Mouse (Mus musculus) liver, embryonic 12.5 days (tissue): ENCODE results near the gene Mcf2. TPM values are rescaled to one million over a fixed set of nuclear protein-coding genes. Genes with fewer than 3 reads are reported as not detected.
A peak's percentile ranks its signal among the peaks of the same experiment; 100 is the strongest.

ENCODE experiments used
- ATAC-seq: fragments of 200-750 bp; cut with Nextera tagmentation; 2 replicates; pipeline ENCODE4 v1.8.0; 2017; ENCODE audit warnings: moderate number of reproducible peaks, mild to moderate bottlenecking, moderate library complexity
- H3K27ac ChIP-seq: fragments of 300-500 bp; sonication (generic); 2 replicates; pipeline ENCODE4 v1.5.1; 2016; ENCODE audit warnings: mild to moderate bottlenecking
- H3K27me3 ChIP-seq: fragments of 300-500 bp; sonication (generic); replicated peaks from 2 replicates; pipeline ENCODE4 v1.6.1; 2016; ENCODE audit warnings: mild to moderate bottlenecking, moderate library complexity
- H3K36me3 ChIP-seq: fragments of 300-500 bp; sonication (generic); 2 replicates; pipeline ENCODE4 v1.6.1; 2016; ENCODE audit warnings: mild to moderate bottlenecking, moderate library complexity
- H3K4me1 ChIP-seq: fragments of 300-500 bp; sonication (generic); 2 replicates; pipeline ENCODE4 v1.6.1; 2016
- H3K4me2 ChIP-seq: fragments of 300-500 bp; sonication (generic); 2 replicates; pipeline ENCODE4 v1.6.1; 2016; ENCODE audit warnings: mild to moderate bottlenecking, moderate library complexity
- H3K4me3 ChIP-seq: fragments of 300-500 bp; sonication (generic); 2 replicates; pipeline ENCODE4 v1.5.1; 2016; ENCODE audit warnings: mild to moderate bottlenecking, moderate library complexity
- H3K9ac ChIP-seq: fragments of 300-500 bp; sonication (generic); 2 replicates; pipeline ENCODE4 v1.6.1; 2016; ENCODE audit warnings: mild to moderate bottlenecking, moderate library complexity
- H3K9me3 ChIP-seq: fragments of 300-500 bp; sonication (generic); replicated peaks from 2 replicates; pipeline ENCODE4 v1.6.1; 2016; ENCODE audit warnings: mild to moderate bottlenecking, moderate library complexity
- WGBS: fragments of 180-500 bp; shearing (Covaris S2); methylation state at CpG from one replicate; pipeline ENCODE4 v1.1.7; 2016; ENCODE audit not compliant: insufficient replicate concordance; 5-methylcytosine and 5-hydroxymethylcytosine counted together
- polyA plus RNA-seq: library from polyadenylated mRNA; unstranded; fragments of >200 nt; fragmentation: Nextera tagmentation; extraction: Ambion mirVana; gene quantifications from 2 replicates; pipeline ENCODE4 v1.2.1, GENCODE M21; 2016

Mcf2 gene
- 0.04 and 0.13 TPM in 2 replicates for polyA plus RNA-seq

GRCm38 (mm10) chrX:60178744-60179458 lies at the start of gene Mcf2:
TSS of gene Mcf2 (minus strand) at chrX:60179089.
- peak within 1 kb of the TSS; percentile 44 for H3K4me2 ChIP-seq
- no peak for ATAC-seq
- no peak within 1 kb of the TSS for H3K9ac ChIP-seq
- no peaks in the 10 kb centered on the region for H3K4me1 ChIP-seq
- 6% methylated on average over 28 of the region's 28 CpGs for WGBS
- no peaks in the 10 kb centered on the region for H3K36me3 ChIP-seq
- no peak within 1 kb of the TSS for H3K27ac ChIP-seq
- peak within 1 kb of the TSS; percentile 11; the same call in 1 of the 2 replicates for H3K4me3 ChIP-seq
- H3K27me3 ChIP-seq = peaks cover 30% of the 10 kb centered on the region
- H3K9me3 ChIP-seq = no peaks in the 10 kb centered on the region

DNA sequence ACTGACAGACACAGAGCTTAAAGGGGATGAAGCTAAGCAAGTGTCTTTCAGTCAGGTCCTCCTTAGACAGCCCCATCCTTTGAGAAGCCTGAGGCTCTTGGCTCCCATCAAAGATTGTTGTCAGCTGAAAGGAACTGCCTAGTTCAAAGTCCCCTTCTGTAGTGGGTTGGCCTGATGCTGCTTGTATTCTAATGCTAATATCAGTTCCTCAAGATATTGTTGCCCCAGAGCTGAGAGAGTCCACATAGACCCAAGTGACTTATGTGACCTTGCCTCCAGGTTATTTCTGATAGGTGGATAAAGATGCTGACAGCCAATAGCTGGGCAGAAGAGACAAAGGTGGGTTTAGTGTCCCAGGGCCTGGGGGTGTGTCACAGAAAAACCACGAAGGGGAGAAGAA lies 8.8 kb upstream of the Mcf2 start:
- no peaks in the 10 kb centered on the region for H3K9me3 ChIP-seq
- no peak overlapping the region for H3K4me3 ChIP-seq
- H3K27me3 ChIP-seq = no peaks in the 10 kb centered on the region
- no peak overlapping the region for H3K4me2 ChIP-seq
- H3K36me3 ChIP-seq = no peaks in the 10 kb centered on the region
- H3K4me1 ChIP-seq = no peaks in the 10 kb centered on the region
- 22% methylated on average over 1 of the region's 1 CpGs for WGBS
- no peak overlapping the region for H3K27ac ChIP-seq
- no peak for ATAC-seq
- no peak overlapping the region for H3K9ac ChIP-seq

DNA sequence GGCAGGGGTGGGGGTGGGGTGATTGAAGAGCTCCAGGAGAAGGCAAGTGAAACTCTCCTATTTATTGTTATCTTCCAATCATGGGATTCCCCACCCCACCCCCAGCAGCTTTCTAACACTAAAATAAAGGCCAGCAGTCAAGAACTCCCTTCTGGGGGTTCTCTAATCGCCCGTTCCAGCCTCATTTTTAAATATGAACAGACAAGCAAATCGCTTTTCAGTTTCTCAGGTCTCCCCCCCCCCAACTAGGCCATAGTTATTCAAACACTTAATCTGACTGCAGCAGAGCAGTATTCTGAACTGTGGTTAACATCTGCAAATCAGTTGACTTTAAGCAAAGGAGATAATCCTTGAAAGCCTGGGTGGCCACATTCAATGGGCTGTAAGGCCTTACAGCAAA lies 3.7 kb upstream of the Mcf2 start:
- Histone ChIP-seq H3K4me1 (no peaks in the 10 kb centered on the region), H3K9ac (no peak overlapping the region), H3K27ac (no peak overlapping the region), H3K4me3 (no peak overlapping the region), H3K36me3 (no peaks in the 10 kb centered on the region), H3K4me2 (no peak overlapping the region), H3K9me3 (no peaks in the 10 kb centered on the region), H3K27me3 (peaks cover 24% of the 10 kb centered on the region)
- 29% methylated on average over 3 of the region's 3 CpGs for WGBS
- ATAC-seq = no peak

GRCm38 (mm10) chrX:60178025-60178743 lies 705 bp downstream of the Mcf2 start:
- no peaks in the 10 kb centered on the region for H3K4me1 ChIP-seq
- peak overlapping the region; percentile 44 for H3K4me2 ChIP-seq
- no peaks in the 10 kb centered on the region for H3K9me3 ChIP-seq
- peaks cover 30% of the 10 kb centered on the region for H3K27me3 ChIP-seq
- WGBS = 5% methylated on average over 17 of the region's 19 CpGs
- no peak overlapping the region for H3K9ac ChIP-seq
- no peak overlapping the region for H3K27ac ChIP-seq
- ATAC-seq = no peak
- peak overlapping the region; percentile 11; the same call in 1 of the 2 replicates for H3K4me3 ChIP-seq
- H3K36me3 ChIP-seq = no peaks in the 10 kb centered on the region

DNA sequence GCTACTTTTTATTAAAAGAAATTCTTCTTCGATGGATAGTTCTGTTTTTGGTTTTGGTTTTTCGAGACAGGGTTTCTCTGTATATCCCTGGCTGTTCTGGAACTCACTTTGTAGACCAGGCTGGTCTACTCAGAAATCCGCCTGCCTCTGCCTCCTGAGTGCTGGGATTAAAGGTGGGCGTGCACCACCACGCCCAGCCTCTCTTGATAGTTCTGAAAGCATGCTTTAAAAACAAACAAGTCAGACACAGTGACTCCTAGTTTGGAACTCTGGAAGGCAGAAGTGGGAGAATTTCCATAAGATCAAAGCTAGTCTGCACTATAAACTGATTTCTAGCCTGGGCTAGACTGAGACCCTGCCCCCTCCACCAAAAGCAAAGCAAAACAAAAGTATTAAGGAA lies 8.8 kb downstream of the Mcf2 start:
- 65% methylated on average over 5 of the region's 5 CpGs for WGBS
- Histone ChIP-seq H3K4me1 (no peaks in the 10 kb centered on the region), H3K27ac (no peak overlapping the region), H3K4me2 (no peak overlapping the region), H3K27me3 (no peaks in the 10 kb centered on the region), H3K9ac (no peak overlapping the region), H3K36me3 (no peaks in the 10 kb centered on the region), H3K9me3 (no peaks in the 10 kb centered on the region), H3K4me3 (no peak overlapping the region)
- ATAC-seq = no peak

DNA sequence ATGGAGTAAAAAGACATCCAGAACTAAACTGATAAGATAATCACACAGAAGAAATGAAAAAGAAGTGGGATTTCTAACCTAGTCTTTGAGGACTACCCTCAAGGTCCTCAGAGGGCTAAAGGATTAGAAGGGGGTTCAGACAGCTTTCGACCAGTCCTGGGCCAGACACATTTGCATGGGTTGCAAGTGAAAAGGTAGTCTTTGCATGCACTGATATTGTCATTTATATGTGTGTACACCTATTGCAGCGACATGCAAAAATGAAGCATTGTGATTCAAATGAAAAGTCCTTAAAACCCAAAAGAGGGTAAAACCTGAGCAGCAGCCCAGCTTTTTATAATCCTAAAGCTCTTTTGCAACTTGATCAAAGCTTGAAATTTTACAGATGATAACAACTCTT lies 9.4 kb downstream of the Mcf2 start:
- H3K9ac ChIP-seq = no peak overlapping the region
- ATAC-seq = no peak
- no peaks in the 10 kb centered on the region for H3K27me3 ChIP-seq
- H3K4me3 ChIP-seq = no peak overlapping the region
- no peak overlapping the region for H3K27ac ChIP-seq
- H3K4me2 ChIP-seq = no peak overlapping the region
- WGBS = 55% methylated on average over 2 of the region's 2 CpGs
- no peaks in the 10 kb centered on the region for H3K36me3 ChIP-seq
- H3K9me3 ChIP-seq = no peaks in the 10 kb centered on the region
- no peaks in the 10 kb centered on the region for H3K4me1 ChIP-seq

GRCm38 (mm10) chrX:60168796-60169195 lies 10.1 kb downstream of the Mcf2 start:
- 56% methylated on average over 2 of the region's 2 CpGs for WGBS
- H3K9ac ChIP-seq = no peak overlapping the region
- ATAC-seq = no peak
- no peaks in the 10 kb centered on the region for H3K36me3 ChIP-seq
- no peak overlapping the region for H3K27ac ChIP-seq
- no peaks in the 10 kb centered on the region for H3K4me1 ChIP-seq
- no peaks in the 10 kb centered on the region for H3K9me3 ChIP-seq
- H3K4me3 ChIP-seq = no peak overlapping the region
- H3K4me2 ChIP-seq = no peak overlapping the region
- H3K27me3 ChIP-seq = no peaks in the 10 kb centered on the region

DNA sequence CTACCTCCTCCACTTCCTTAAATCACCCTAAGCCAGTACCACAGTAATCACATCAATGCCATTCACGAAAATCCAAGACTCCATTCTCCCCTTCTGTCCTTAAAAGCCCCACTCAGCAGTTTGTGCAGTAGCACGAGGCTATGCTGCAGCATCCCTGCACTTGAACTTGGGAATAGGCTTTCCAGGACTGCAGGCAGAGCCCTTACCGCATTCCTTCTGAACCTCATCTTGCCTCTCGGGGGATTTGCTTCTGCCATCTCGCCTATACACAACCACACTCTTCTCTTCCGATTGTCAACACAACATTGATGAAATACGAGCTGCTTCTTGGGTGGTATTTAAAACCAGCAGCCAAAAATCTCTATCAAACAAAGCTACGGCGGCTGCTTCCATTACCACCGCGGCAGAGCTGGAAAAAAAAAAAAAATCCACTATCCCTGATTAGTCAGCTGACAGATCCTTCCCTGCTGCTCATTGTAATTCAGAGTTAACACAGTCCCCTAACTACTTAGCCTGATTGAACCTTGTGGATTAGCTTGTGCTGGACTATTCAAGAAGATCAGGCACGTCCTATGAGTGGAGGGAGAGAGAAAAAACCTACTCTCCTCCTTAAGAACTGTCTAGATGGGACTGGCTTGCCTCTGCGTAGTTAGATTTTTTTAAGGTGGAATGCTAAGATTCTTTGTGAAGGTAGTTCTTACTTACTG lies 31.5 kb downstream of the Mcf2 start:
- Histone ChIP-seq H3K9me3 (no peaks in the 10 kb centered on the region), H3K36me3 (no peaks in the 10 kb centered on the region), H3K9ac (no peak overlapping the region), H3K27ac (no peak overlapping the region), H3K4me2 (no peak overlapping the region), H3K27me3 (no peaks in the 10 kb centered on the region), H3K4me3 (no peak overlapping the region), H3K4me1 (no peaks in the 10 kb centered on the region)
- no peak for ATAC-seq
- 20% methylated on average over 13 of the region's 13 CpGs for WGBS

DNA sequence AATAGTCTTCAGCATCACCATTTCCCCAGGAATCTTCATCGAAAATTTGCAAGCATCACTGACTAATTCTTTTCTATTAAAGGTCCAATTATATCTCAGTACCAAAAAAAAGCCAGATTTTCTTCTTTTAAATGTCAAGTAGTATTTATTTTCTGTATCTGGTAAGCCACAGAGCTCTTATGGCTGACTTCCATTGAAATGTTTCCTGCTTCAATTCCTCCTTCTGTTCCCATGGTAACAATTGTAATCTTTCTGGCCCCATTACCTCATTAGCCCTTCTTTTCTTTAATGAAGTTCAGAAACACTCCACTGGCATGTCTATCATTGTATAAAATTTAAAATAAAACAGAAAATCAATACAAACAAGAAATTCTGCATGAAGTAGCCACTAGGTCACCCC lies 103.5 kb downstream of the Mcf2 start:
- H3K9me3 ChIP-seq = no peaks in the 10 kb centered on the region; the same call in 1 of the 2 replicates
- H3K27ac ChIP-seq = no peak overlapping the region
- H3K9ac ChIP-seq = no peak overlapping the region
- no peak for ATAC-seq
- H3K4me1 ChIP-seq = no peaks in the 10 kb centered on the region
- 43% methylated on average over 1 of the region's 1 CpGs for WGBS
- no peak overlapping the region for H3K4me2 ChIP-seq
- no peaks in the 10 kb centered on the region for H3K27me3 ChIP-seq
- no peak overlapping the region for H3K4me3 ChIP-seq
- H3K36me3 ChIP-seq = no peaks in the 10 kb centered on the region

- no peak overlapping the region for H3K4me2 ChIP-seq
These were observed 123.7 kb downstream of the Mcf2 start for GRCm38 (mm10) chrX:60055185-60055584.

DNA sequence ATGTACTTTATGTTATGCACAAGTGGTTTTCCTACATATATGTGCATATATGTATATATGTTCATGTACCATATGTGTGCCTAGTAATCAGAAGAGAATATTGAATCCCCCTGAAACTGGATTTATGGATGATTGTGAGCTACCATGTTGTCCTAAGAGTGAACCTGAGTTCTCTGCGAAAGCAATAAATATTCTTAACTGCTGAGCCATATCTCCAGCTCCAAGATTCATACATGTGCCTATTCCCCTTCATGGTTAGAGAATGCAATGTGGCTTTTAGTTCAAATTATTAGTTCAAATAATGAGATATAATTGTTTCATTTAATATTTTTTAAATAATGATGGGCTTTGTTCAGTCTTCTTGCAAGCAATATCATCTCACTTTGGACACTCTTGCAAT lies 124.1 kb downstream of the Mcf2 start:
- WGBS = 80% methylated on average over 1 of the region's 1 CpGs
- no peak for ATAC-seq
- no peaks in the 10 kb centered on the region for H3K36me3 ChIP-seq
- H3K27ac ChIP-seq = no peak overlapping the region
- no peak overlapping the region for H3K9ac ChIP-seq
- H3K4me1 ChIP-seq = no peaks in the 10 kb centered on the region
- H3K4me3 ChIP-seq = no peak overlapping the region
- H3K4me2 ChIP-seq = no peak overlapping the region
- no peaks in the 10 kb centered on the region for H3K9me3 ChIP-seq
- H3K27me3 ChIP-seq = no peaks in the 10 kb centered on the region

More at GRCm38 (mm10) chrX:60055185-60055584, 123.7 kb downstream of the Mcf2 start:
- 70% methylated on average over 9 of the region's 9 CpGs for WGBS
- Histone ChIP-seq H3K36me3 (no peaks in the 10 kb centered on the region), H3K27me3 (no peaks in the 10 kb centered on the region), H3K4me3 (no peak overlapping the region), H3K27ac (no peak overlapping the region), H3K9ac (no peak overlapping the region), H3K4me1 (no peaks in the 10 kb centered on the region), H3K9me3 (no peaks in the 10 kb centered on the region)
- ATAC-seq = 0 out of 2 replicates have a peak, but pooled peaks have one; percentile 15

DNA sequence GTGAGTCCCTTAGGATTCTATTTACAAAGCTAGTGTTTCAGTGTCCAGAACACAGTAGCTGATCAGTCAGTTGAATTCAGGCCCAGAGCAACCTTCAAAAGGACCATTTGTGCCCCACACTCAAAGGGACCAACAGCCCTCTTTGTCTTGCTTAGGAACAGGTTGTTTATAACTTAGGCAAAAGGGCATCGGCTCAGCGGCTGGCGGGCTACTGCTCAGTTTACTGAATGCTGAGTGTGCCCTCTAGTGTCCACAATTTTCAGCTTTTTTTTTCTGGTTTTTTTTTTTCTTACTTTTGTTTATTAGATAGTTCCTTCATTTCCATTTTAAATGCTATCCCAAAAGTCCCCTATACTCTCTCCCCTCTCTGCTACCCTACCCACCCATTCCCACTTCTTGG lies 152.2 kb downstream of the Mcf2 start:
- 4% methylated on average over 3 of the region's 3 CpGs for WGBS
- ATAC-seq = no peak

More for the DNA sequence above, 152.2 kb downstream of the Mcf2 start:
- no peaks in the 10 kb centered on the region for H3K9me3 ChIP-seq
- no peaks in the 10 kb centered on the region for H3K4me1 ChIP-seq
- no peaks in the 10 kb centered on the region for H3K36me3 ChIP-seq
- no peaks in the 10 kb centered on the region for H3K27me3 ChIP-seq
- H3K9ac ChIP-seq = no peak overlapping the region
- no peak overlapping the region for H3K4me3 ChIP-seq
- no peak overlapping the region for H3K4me2 ChIP-seq
- no peak overlapping the region for H3K27ac ChIP-seq
